Mouse (Mus musculus): ENCODE results near the gene Ccdc126. TPM values are rescaled to one million over a fixed set of nuclear protein-coding genes. Genes with fewer than 3 reads are reported as not detected.
A peak's percentile ranks its signal among the peaks of the same experiment; 100 is the strongest.

Ccdc126 gene
- total and polyA plus RNA-seq, 3 experiments: 2.3 to 6.1 (median 2.8) TPM

GRCm38 (mm10) chr6:49355171-49355570, 36.1 kb downstream of the Ccdc126 start:
- Histone ChIP-seq H3K27ac (ENCODE audit: insufficient read depth, low read depth) (no peak overlapping the region), H3K36me3 (replicated peaks in 1 of 2; ENCODE audit: control insufficient read depth in 1 of 2, insufficient read depth in 1 of 2, low read length in 1 of 2) (no peaks in the 10 kb centered on the region), H3K4me1 (ENCODE audit: control insufficient read depth in 1 of 2, insufficient read depth in 2 of 2) (no peaks in the 10 kb centered on the region; a peak in 1 of 4 replicates), H3K4me2 (ENCODE audit: insufficient read depth, low read depth, poor library complexity, severe bottlenecking) (no peak overlapping the region), H3K9me3 (replicated peaks; ENCODE audit: low read length) (no peaks in the 10 kb centered on the region), H3K9ac (ENCODE audit: insufficient read depth, low read depth) (no peak overlapping the region), H3K4me3 (replicated peaks in 1 of 3; ENCODE audit: low read depth in 2 of 3, low read length in 2 of 3, poor library complexity in 1 of 3) (no peak overlapping the region), H3K79me2 (replicated peaks; ENCODE audit: control insufficient read depth, extremely low read depth, insufficient read depth, poor library complexity, severe bottlenecking) (no peaks in the 10 kb centered on the region), H3K27me3 (replicated peaks) (no peaks in the 10 kb centered on the region)
- TF ChIP-seq ZMIZ1 (IDR thresholded peaks at IDR 0.05; ENCODE audit: low read depth, low read length) (no peak), SIN3A (IDR thresholded peaks at IDR 0.05; ENCODE audit: low read length) (no peak), USF2 (conservative IDR thresholded peaks at IDR 0.05; ENCODE audit: low read depth, low read length) (no peak), HCFC1 (IDR thresholded peaks at IDR 0.05; ENCODE audit: low read depth, low read length) (no peak), MAX (IDR thresholded peaks at IDR 0.05; ENCODE audit: low read length) (no peak), NRF1 (IDR thresholded peaks at IDR 0.05; ENCODE audit: low read depth, low read length) (no peak), ZNF384 (IDR thresholded peaks at IDR 0.05; ENCODE audit: low read depth, low read length) (no peak), IRF4 (IDR thresholded peaks at IDR 0.05; ENCODE audit: low read depth, low read length) (no peak), UBTF (IDR thresholded peaks at IDR 0.05; ENCODE audit: low read depth, low read length) (no peak), MEF2A (IDR thresholded peaks at IDR 0.05; ENCODE audit: borderline replicate concordance, low read depth, low read length) (no peak), CTCF (conservative IDR thresholded peaks at IDR 0.05 in 1 of 2, IDR thresholded peaks at IDR 0.05 in 1 of 2; ENCODE audit: low read depth in 2 of 2, low read length in 2 of 2) (peak in 1 of 2 experiments; percentile 44; a peak in 2 of 4 replicates), POLR2AphosphoS2 (IDR thresholded peaks at IDR 0.05; ENCODE audit: low read depth, low read length) (no peak), TBP (conservative IDR thresholded peaks at IDR 0.05; ENCODE audit: low read depth, low read length) (no peak), ZC3H11A (IDR thresholded peaks at IDR 0.05; ENCODE audit: low read depth, low read length) (no peak), MAZ (IDR thresholded peaks at IDR 0.05; ENCODE audit: low read depth, low read length) (no peak), MAFK (IDR thresholded peaks at IDR 0.05; ENCODE audit: insufficient replicate concordance, low read length) (no peak), TCF12 (IDR thresholded peaks at IDR 0.05; ENCODE audit: low read depth, low read length) (no peak), SMC3 (IDR thresholded peaks at IDR 0.05; ENCODE audit: low read depth, low read length) (peak; percentile 30), ELF1 (IDR thresholded peaks at IDR 0.05; ENCODE audit: low read depth, low read length) (no peak), GABPA (IDR thresholded peaks at IDR 0.05; ENCODE audit: insufficient replicate concordance, low read depth, low read length) (no peak), ETS1 (conservative IDR thresholded peaks at IDR 0.05; ENCODE audit: low read depth, low read length) (no peak), E2F4 (IDR thresholded peaks at IDR 0.05; ENCODE audit: insufficient replicate concordance, low read depth, low read length) (no peak), EP300 (IDR thresholded peaks at IDR 0.05; ENCODE audit: low read length) (no peak), KAT2A (IDR thresholded peaks at IDR 0.05; ENCODE audit: insufficient replicate concordance, low read length) (no peak), NELFE (IDR thresholded peaks at IDR 0.05; ENCODE audit: low read depth, low read length) (no peak), BHLHE40 (IDR thresholded peaks at IDR 0.05; ENCODE audit: low read depth, low read length) (no peak), RAD21 (IDR thresholded peaks at IDR 0.05; ENCODE audit: low read depth, low read length) (peak; percentile 29)
- dilution Hi-C loops (cut with MboI; ENCODE audit: extremely low pct_ligation_motif_present, extremely low pct_unique_long_range_greater_than_20kb, low sequenced_read_pairs): no loop called here
- in situ Hi-C loops (cut with MboI; ENCODE audit: low pct_ligation_motif_present, low pct_unique_long_range_greater_than_20kb, low sequenced_read_pairs): no loop called here
- peak; percentile 13 for DNase-seq (ENCODE audit: extremely low read depth)

Data from CH12.LX (cell line).